8 mouse cellular contexts compared by ENCODE assay signal in genomic region chr1:34237211-34237610, GRCm38 (mm10).
DNase-seq lines count a peak whose midpoint lies in the region; ATAC-seq and TF ChIP-seq lines count a peak whose summit lies in the region.

No protein-coding gene starts in this region.

- no peak for TF ChIP-seq EP300 in stomach, postnatal 0 days (optimal IDR thresholded peaks at IDR 0.05)

- peak overlapping the region; percentile 60 for H3K4me3 ChIP-seq in liver, embryonic 12.5 days
- peak overlapping the region; percentile 59 for H3K4me3 ChIP-seq in stomach, postnatal 0 days (ENCODE audit: low read depth, low read length)

- peaks cover 25% of the 10 kb centered on the region for H3K4me1 ChIP-seq in liver, embryonic 12.5 days
- H3K4me1 ChIP-seq in stomach, postnatal 0 days (replicated peaks; ENCODE audit: control insufficient read depth, insufficient read depth): 0 out of 2 replicates have a peak, but pooled peaks cover 2% of the 10 kb centered on the region

- peak overlapping the region; percentile 80 for H3K4me2 ChIP-seq in liver, embryonic 12.5 days
- peak overlapping the region; percentile 81 for H3K4me2 ChIP-seq in stomach, postnatal 0 days (replicated peaks; ENCODE audit: low read depth)

- no peak for DNase-seq in frontal cortex, adult 2 months (ENCODE audit: extremely low spot score in 1 of 2, low spot score in 1 of 2)
- DNase-seq in retina, postnatal 1 day: peak; percentile 49
- no peak for DNase-seq in retina, embryonic 14.5 days (ENCODE audit: low spot score)
- peak; percentile 26 for DNase-seq in stomach, postnatal 0 days (ENCODE audit: low spot score)
- no peak for DNase-seq in gastrocnemius, postnatal 4 days (ENCODE audit: low spot score in 2 of 2)

- no peak overlapping the region for H3K27ac ChIP-seq in liver, embryonic 12.5 days
- H3K27ac ChIP-seq in stomach, postnatal 0 days (replicated peaks): peak overlapping the region; percentile 35

- no peaks in the 10 kb centered on the region for H3K36me3 ChIP-seq in liver, embryonic 12.5 days
- no peaks in the 10 kb centered on the region for H3K36me3 ChIP-seq in stomach, postnatal 0 days (ENCODE audit: control insufficient read depth, insufficient read depth, low read length)

- no peak for TF ChIP-seq CTCF in stomach, postnatal 0 days (IDR thresholded peaks at IDR 0.05; ENCODE audit: low read depth)

- H3K9ac ChIP-seq in liver, embryonic 12.5 days: 0 out of 2 replicates have a peak overlapping the region, but pooled peaks have one; percentile 63
- H3K9ac ChIP-seq in stomach, postnatal 0 days (ENCODE audit: low read length): peak overlapping the region; percentile 65; the same call in 1 of the 2 replicates

- 0 out of 2 replicates have a peak, but pooled peaks have one; percentile 2 for ATAC-seq in frontal cortex, adult (ENCODE audit: low TSS enrichment)
- ATAC-seq in liver, embryonic 12.5 days: no peak
- ATAC-seq in stomach, postnatal 0 days (ENCODE audit: low FRiP score, low TSS enrichment): peak; percentile 55; the same call in 1 of the 2 replicates
- ATAC-seq in monocyte, adult 5-6 weeks (replicated peaks; ENCODE audit: insufficient number of reproducible peaks, low FRiP score, low TSS enrichment, poor library complexity, severe bottlenecking): no peak

- 0 out of 2 replicates have a peak, but pooled peaks cover 10% of the 10 kb centered on the region for H3K27me3 ChIP-seq in liver, embryonic 12.5 days (replicated peaks)
- no peaks in the 10 kb centered on the region for H3K27me3 ChIP-seq in stomach, postnatal 0 days (ENCODE audit: control insufficient read depth, insufficient read depth, low read length)

- WGBS in liver, embryonic 12.5 days (ENCODE audit: insufficient replicate concordance): 44% methylated on average over 14 of the region's 14 CpGs
- 18% methylated on average over 14 of the region's 14 CpGs for WGBS in stomach, postnatal 0 days

- H3K9me3 ChIP-seq in liver, embryonic 12.5 days (replicated peaks): no peaks in the 10 kb centered on the region
- no peaks in the 10 kb centered on the region for H3K9me3 ChIP-seq in stomach, postnatal 0 days (ENCODE audit: control insufficient read depth, low read length)

Comparison
In these comparisons a context has a peak if more than half of its experiments do, and no peak if none do; other contexts are left out.
1. DNase-seq: peak in retina, postnatal 1 day (single experiment) and stomach, postnatal 0 days (single experiment); none in frontal cortex, adult 2 months (0 of 2), retina, embryonic 14.5 days (single experiment) and gastrocnemius, postnatal 4 days (0 of 2).
2. ATAC-seq: peak in frontal cortex, adult (single experiment) and stomach, postnatal 0 days (single experiment); none in liver, embryonic 12.5 days (single experiment) and monocyte, adult 5-6 weeks (single experiment).